Mouse (Mus musculus) MEL (cell line): ENCODE results near the gene AU040320. TPM values are rescaled to one million over a fixed set of nuclear protein-coding genes. Genes with fewer than 3 reads are reported as not detected.

ENCODE experiments used
- DNase-seq: peaks from one replicate; pipeline ENCODE4 v3.0.0; 2011; ENCODE audit warnings: low read depth, low spot score
- H3K27ac ChIP-seq: 2 replicates; pipeline ENCODE4 v1.5.1; 2012; ENCODE audit warnings: low read depth, mild to moderate bottlenecking, control low read depth, low read length, moderate library complexity; ENCODE audit not compliant: control insufficient read depth
- H3K27me3 ChIP-seq, 2 experiments: fragments of 150-350 bp in 1 of 2; sonication (generic) in 1 of 2; 2 replicates each; pipeline ENCODE4 v1.6.1; 2012; ENCODE audit warnings: low read length in 2 of 2, mild to moderate bottlenecking in 2 of 2, improper control_type of control experiment in 1 of 2, moderate library complexity in 1 of 2; ENCODE audit not compliant: insufficient read depth in 2 of 2, control insufficient read depth in 1 of 2
- H3K36me3 ChIP-seq, 2 experiments: 2 replicates each; pipeline ENCODE4 v1.6.1; 2012 to 2014; ENCODE audit warnings: low read length in 2 of 2, improper control_type of control experiment in 1 of 2, inconsistent platforms in 1 of 2, mild to moderate bottlenecking in 1 of 2; ENCODE audit not compliant: insufficient read depth in 2 of 2, control insufficient read depth in 1 of 2
- H3K4me1 ChIP-seq, 2 experiments: fragments of 150-350 bp in 1 of 2; sonication (generic) in 1 of 2; 2 replicates each; pipeline ENCODE4 v1.6.1; 2012; ENCODE audit warnings: low read length in 2 of 2, improper control_type of control experiment in 1 of 2, mild to moderate bottlenecking in 1 of 2; ENCODE audit not compliant: insufficient read depth in 2 of 2, control insufficient read depth in 1 of 2
- H3K4me3 ChIP-seq, 2 experiments: fragments of 150-350 bp in 1 of 2; sonication (generic) in 1 of 2; 2 replicates each; pipeline ENCODE4 v1.5.1; 2012; ENCODE audit warnings: low read depth in 2 of 2, low read length in 2 of 2, mild to moderate bottlenecking in 2 of 2, moderate library complexity in 2 of 2, control low read depth in 1 of 2, improper control_type of control experiment in 1 of 2; ENCODE audit not compliant: control insufficient read depth in 1 of 2, insufficient read depth in 1 of 2
- H3K79me2 ChIP-seq: 2 replicates; pipeline ENCODE4 v1.6.1; 2012; ENCODE audit warnings: mild to moderate bottlenecking, low read length, moderate library complexity; ENCODE audit not compliant: control insufficient read depth, poor library complexity, insufficient read depth
- H3K9ac ChIP-seq: 2 replicates; pipeline ENCODE4 v1.6.1; 2012; ENCODE audit warnings: low read depth, mild to moderate bottlenecking, control low read depth, low read length, moderate library complexity; ENCODE audit not compliant: control insufficient read depth, poor library complexity, severe bottlenecking
- H3K9me3 ChIP-seq: fragments of 150-350 bp; sonication (generic); replicated peaks from 2 replicates; pipeline ENCODE4 v1.6.1; 2012; ENCODE audit warnings: mild to moderate bottlenecking, low read length, improper control_type of control experiment, moderate library complexity; ENCODE audit not compliant: insufficient read depth
- E2F4 ChIP-seq: IDR thresholded peaks from 2 replicates; pipeline ENCODE4 v1.6.1; 2011; ENCODE audit warnings: low read depth, low read length, improper control_type of control experiment, borderline replicate concordance
- EP300 ChIP-seq, 2 experiments: IDR thresholded peaks; 2 replicates each; pipeline ENCODE4 v1.6.1; 2011; ENCODE audit warnings: improper control_type of control experiment in 2 of 2, low read length in 2 of 2, low read depth in 1 of 2, mild to moderate bottlenecking in 1 of 2
- GABPA ChIP-seq: IDR thresholded peaks from 2 replicates; pipeline ENCODE4 v1.6.1; 2012; ENCODE audit warnings: low read depth, mild to moderate bottlenecking, inconsistent platforms, low read length, improper control_type of control experiment, moderate library complexity
- MAFK ChIP-seq: IDR thresholded peaks from 2 replicates; pipeline ENCODE4 v1.6.1; 2011; ENCODE audit warnings: low read depth, mild to moderate bottlenecking, low read length, improper control_type of control experiment, borderline replicate concordance
- MAX ChIP-seq: IDR thresholded peaks from 2 replicates; pipeline ENCODE4 v1.6.1; 2011; ENCODE audit warnings: low read length, improper control_type of control experiment
- MAZ ChIP-seq: IDR thresholded peaks from 2 replicates; pipeline ENCODE4 v1.6.1; 2012; ENCODE audit warnings: low read depth, mild to moderate bottlenecking, inconsistent platforms, low read length, improper control_type of control experiment
- MYC ChIP-seq: IDR thresholded peaks from 2 replicates; pipeline ENCODE4 v1.6.1; 2011; ENCODE audit warnings: low read depth, mild to moderate bottlenecking, low read length, improper control_type of control experiment, moderate library complexity
- POLR2AphosphoS2 ChIP-seq: IDR thresholded peaks from 2 replicates; pipeline ENCODE4 v1.6.1; 2011; ENCODE audit warnings: low read length, improper control_type of control experiment
- POLR2AphosphoS5 ChIP-seq: IDR thresholded peaks from 2 replicates; pipeline ENCODE4 v1.6.1; 2012; ENCODE audit warnings: low read depth, borderline replicate concordance, mild to moderate bottlenecking, inconsistent platforms, low read length, moderate library complexity, mixed read lengths
- RAD21 ChIP-seq: IDR thresholded peaks from 2 replicates; pipeline ENCODE4 v1.6.1; 2011; ENCODE audit warnings: mild to moderate bottlenecking, low read depth, low read length, improper control_type of control experiment
- TCF12 ChIP-seq: IDR thresholded peaks from 2 replicates; pipeline ENCODE4 v1.6.1; 2014; ENCODE audit warnings: low read depth, mild to moderate bottlenecking, inconsistent platforms, low read length, improper control_type of control experiment, moderate library complexity
- USF1 ChIP-seq: IDR thresholded peaks from 2 replicates; pipeline ENCODE4 v1.6.1; 2014; ENCODE audit warnings: low read depth, mild to moderate bottlenecking, inconsistent platforms, low read length, improper control_type of control experiment, moderate library complexity
- polyA plus RNA-seq, 2 experiments: library from polyadenylated mRNA; stranded (reverse) in 1 of 2; unstranded in 1 of 2; fragments of >175 nt in 1 of 2; fragments of >200 nt in 1 of 2; gene quantifications; 2 replicates each; pipeline versions ENCODE4 v1.2.1 to v1.2.4; 2012; ENCODE audit warnings: low replicate concordance in 2 of 2, low read depth in 1 of 2; ENCODE audit not compliant: insufficient read length in 2 of 2, insufficient read depth in 1 of 2, missing spikeins in 1 of 2
- total RNA-seq: library from RNA; depleted of rRNA; stranded (reverse); fragments of 300-350 nt; gene quantifications from 2 replicates; pipeline ENCODE4 v1.2.3, GENCODE M21; 2012

Gene AU040320
- total and polyA plus RNA-seq, 3 experiments: 10.2 to 17.1 TPM; not detected in 1

GRCm38 (mm10) chr4:126758299-126758698 is 5.0 kb downstream of the AU040320 start:
- H3K27ac ChIP-seq: no peak overlapping the region
- H3K9me3 ChIP-seq: no peaks in the 10 kb centered on the region
- TF ChIP-seq USF1 (no peak), GABPA (no peak), MAFK (no peak), POLR2AphosphoS5 (no peak), TCF12 (no peak)
- DNase-seq: no peak
- H3K27me3 ChIP-seq: no peaks in the 10 kb centered on the region
- H3K79me2 ChIP-seq: peaks cover 3% of the 10 kb centered on the region; the same call in 1 of the 2 replicates
- H3K36me3 ChIP-seq: peaks cover 2 to 4% of the 10 kb centered on the region in 2 experiments; a peak in 2 of 4 replicates
- H3K9ac ChIP-seq: no peak overlapping the region
- 0 out of 4 replicates have a peak, but pooled peaks cover 0 to 2% of the 10 kb centered on the region in 2 experiments for H3K4me1 ChIP-seq
- no peak overlapping the region for H3K4me3 ChIP-seq

- Histone ChIP-seq H3K9me3 (no peaks in the 10 kb centered on the region), H3K27me3 (no peaks in the 10 kb centered on the region), H3K9ac (no peak overlapping the region)
- DNase-seq: peak; percentile 57
- TF ChIP-seq MAZ: no peak
- TF ChIP-seq RAD21: no peak
- no peak for TF ChIP-seq EP300 (IDR thresholded peaks at IDR 0.05; ENCODE audit: low read depth in 1 of 2, low read length in 2 of 2)
- no peak for TF ChIP-seq TCF12
- TF ChIP-seq POLR2AphosphoS2: no peak
- no peak for TF ChIP-seq MYC
- TF ChIP-seq, all 39 proteins: peak for 0
- Histone ChIP-seq H3K79me2 (no peaks in the 10 kb centered on the region), H3K36me3 (peaks cover 2% of the 10 kb centered on the region in 2 experiments; a peak in 2 of 4 replicates), H3K27ac (no peak overlapping the region), H3K4me3 (no peak overlapping the region), H3K4me1 (0 out of 4 replicates have a peak, but pooled peaks cover 0 to 2% of the 10 kb centered on the region in 2 experiments)
Observed at GRCm38 (mm10) chr4:126759435-126759834, 6.1 kb downstream of the AU040320 start.

GRCm38 (mm10) chr4:126762586-126763359 is 9.4 kb downstream of the AU040320 start:
- no peak overlapping the region for H3K9ac ChIP-seq
- no peaks in the 10 kb centered on the region for H3K27me3 ChIP-seq
- DNase-seq: no peak
- no peaks in the 10 kb centered on the region for H3K9me3 ChIP-seq
- no peak for TF ChIP-seq MAX
- no peak for TF ChIP-seq EP300 (IDR thresholded peaks at IDR 0.05; ENCODE audit: low read depth in 1 of 2, low read length in 2 of 2)
- no peak for TF ChIP-seq MAFK
- TF ChIP-seq E2F4: no peak
- no peak overlapping the region for H3K4me3 ChIP-seq
- no peaks in the 10 kb centered on the region for H3K79me2 ChIP-seq
- no peak overlapping the region for H3K27ac ChIP-seq
- no peaks in the 10 kb centered on the region for H3K4me1 ChIP-seq
- peaks cover 0 to 2% of the 10 kb centered on the region in 2 experiments; a peak in 1 of 4 replicates for H3K36me3 ChIP-seq
